ENCODE assay signal across 38 mouse cellular contexts in the genomic region with DNA sequence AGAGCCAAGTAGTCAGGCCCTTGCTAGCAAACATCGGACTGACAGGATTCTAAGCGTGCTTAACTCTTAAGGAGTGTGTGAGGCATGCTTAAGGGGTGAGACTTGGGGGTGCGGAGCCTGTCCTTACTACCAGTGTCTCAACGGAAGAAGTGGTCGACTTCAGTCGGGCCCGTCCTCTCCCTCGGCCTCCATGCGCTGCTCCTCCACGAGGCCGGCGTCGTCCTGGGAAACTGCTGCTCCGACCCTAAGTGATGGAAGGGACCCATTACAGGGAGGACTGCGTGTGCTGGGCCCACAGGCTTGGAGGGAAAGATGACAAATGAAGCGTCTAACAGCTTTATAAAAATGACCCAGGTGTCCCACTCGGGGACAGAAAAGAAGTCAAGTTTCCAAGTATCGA. TPM values are rescaled to one million over a fixed set of nuclear protein-coding genes. Genes with fewer than 3 reads are reported as not detected.
"Had no signal": no experiment of that assay in that cellular context is flagged by ENCODE, and none has a peak within 500 bp of the region (broad histone marks: within the 10 kb centered on the region; RNA-seq: fewer than 3 reads in every experiment).

No protein-coding gene starts in this region.

- H3K9ac ChIP-seq: limb, embryonic 12.5 days; limb, embryonic 13.5 days; limb, embryonic 15.5 days; liver, embryonic 12.5 days; liver, embryonic 13.5 days; liver, embryonic 14.5 days; liver, embryonic 15.5 days; liver, postnatal 0 days; lung, embryonic 14.5 days; lung, embryonic 15.5 days; midbrain, embryonic 12.5 days; midbrain, embryonic 13.5 days; midbrain, embryonic 15.5 days; neural tube, embryonic 12.5 days had no signal

- H3K27me3 ChIP-seq: limb, embryonic 12.5 days; limb, embryonic 13.5 days; limb, embryonic 15.5 days; liver, embryonic 12.5 days; liver, embryonic 13.5 days; liver, embryonic 15.5 days; lung, embryonic 15.5 days; megakaryocyte, embryonic 14.5 days; midbrain, embryonic 12.5 days; midbrain, embryonic 13.5 days; midbrain, embryonic 15.5 days; neural tube, embryonic 12.5 days had no signal

- H3K4me1 ChIP-seq: limb, embryonic 10.5 days; limb, embryonic 12.5 days; limb, embryonic 13.5 days; limb, embryonic 15.5 days; lung, embryonic 15.5 days; midbrain, embryonic 10.5 days; midbrain, embryonic 12.5 days; midbrain, embryonic 13.5 days; midbrain, embryonic 15.5 days; neural tube, embryonic 12.5 days had no signal

- ATAC-seq: liver, embryonic 12.5 days; liver, postnatal 0 days; lung, postnatal 0 days; midbrain, embryonic 13.5 days; midbrain, embryonic 15.5 days; midbrain, embryonic 16.5 days had no signal

- H3K4me3 ChIP-seq: limb, embryonic 10.5 days; limb, embryonic 12.5 days; limb, embryonic 13.5 days; limb, embryonic 15.5 days; liver, embryonic 12.5 days; liver, embryonic 13.5 days; liver, embryonic 15.5 days; lung, embryonic 15.5 days; megakaryocyte, embryonic 14.5 days; midbrain, embryonic 10.5 days; midbrain, embryonic 12.5 days; midbrain, embryonic 13.5 days; midbrain, embryonic 15.5 days; myocyte; neural tube, embryonic 12.5 days had no signal

- H3K27ac ChIP-seq: limb, embryonic 10.5 days; limb, embryonic 12.5 days; limb, embryonic 13.5 days; limb, embryonic 15.5 days; liver, embryonic 12.5 days; liver, embryonic 13.5 days; liver, embryonic 14.5 days; lung, embryonic 15.5 days; macrophage; midbrain, embryonic 10.5 days; midbrain, embryonic 12.5 days; midbrain, embryonic 13.5 days; midbrain, embryonic 15.5 days; neural tube, embryonic 12.5 days had no signal

- H3K9me3 ChIP-seq: limb, embryonic 10.5 days; limb, embryonic 12.5 days; limb, embryonic 13.5 days; limb, embryonic 15.5 days; liver, embryonic 12.5 days; liver, embryonic 13.5 days; liver, embryonic 15.5 days; lung, embryonic 15.5 days; megakaryocyte, embryonic 14.5 days; midbrain, embryonic 10.5 days; midbrain, embryonic 12.5 days; midbrain, embryonic 13.5 days; midbrain, embryonic 15.5 days; neural tube, embryonic 12.5 days had no signal

- H3K4me2 ChIP-seq: limb, embryonic 12.5 days; limb, embryonic 13.5 days; limb, embryonic 15.5 days; liver, embryonic 11.5 days; liver, embryonic 12.5 days; liver, embryonic 13.5 days; liver, embryonic 15.5 days; lung, embryonic 14.5 days; lung, embryonic 15.5 days; midbrain, embryonic 11.5 days; midbrain, embryonic 12.5 days; midbrain, embryonic 13.5 days; midbrain, embryonic 15.5 days; neural tube, embryonic 12.5 days had no signal

- DNase-seq: left cerebral cortex, postnatal 4 days; liver; liver, embryonic 13.5 days; liver, postnatal 0 days; lung, adult 18-20 months; lung, adult 2 months; lung, embryonic 14.5 days; lung, postnatal 14 days; lung, postnatal 36 days; midbrain, embryonic 14.5 days had no signal

RNA-seq across cellular contexts. Expression of gene Dhh, which starts 37.4 kb away (rescaled TPM):
- total RNA-seq: megakaryocyte progenitor cell, adult 5-6 weeks; megakaryocyte, adult 5-6 weeks; megakaryocyte-erythroid progenitor cell, adult 5-6 weeks; monocyte, adult 5-6 weeks had no signal
- polyA plus RNA-seq: liver, postnatal 0 days; macrophage had no signal

RNA-seq across cellular contexts. Expression of gene Ddn, which starts 51.6 kb away (rescaled TPM):
- total RNA-seq: liver, adult 2 months; megakaryocyte-erythroid progenitor cell, adult 5-6 weeks; monocyte, adult 5-6 weeks had no signal
- polyA plus RNA-seq: limb, embryonic 10.5 days; limb, embryonic 11.5 days; limb, embryonic 12.5 days; liver, adult 2 months; liver, embryonic 12.5 days; liver, embryonic 13.5 days; liver, embryonic 15.5 days; liver, embryonic 16.5 days; liver, postnatal 0 days; lung, embryonic 16.5 days; macrophage had no signal
